Mouse (Mus musculus) retina, adult 2 months (tissue): ENCODE measurements around the gene Tmem30b.
"Not testable (repeated sequence)": the region's sequence is repeated elsewhere in the genome, so short reads cannot be mapped to it uniquely, and the experiment has no call there.

ENCODE experiments used
- DNase-seq: peaks from one replicate; pipeline ENCODE4 v3.0.0-alpha.2; 2012; ENCODE audit warnings: low read depth, low spot score

The Tmem30b gene

GRCm38 (mm10) chr12:73546086-73546711 is at the start of gene Tmem30b:
Gene Tmem30b, minus strand, starts transcription at chr12:73546392.
- no peak for DNase-seq

DNA sequence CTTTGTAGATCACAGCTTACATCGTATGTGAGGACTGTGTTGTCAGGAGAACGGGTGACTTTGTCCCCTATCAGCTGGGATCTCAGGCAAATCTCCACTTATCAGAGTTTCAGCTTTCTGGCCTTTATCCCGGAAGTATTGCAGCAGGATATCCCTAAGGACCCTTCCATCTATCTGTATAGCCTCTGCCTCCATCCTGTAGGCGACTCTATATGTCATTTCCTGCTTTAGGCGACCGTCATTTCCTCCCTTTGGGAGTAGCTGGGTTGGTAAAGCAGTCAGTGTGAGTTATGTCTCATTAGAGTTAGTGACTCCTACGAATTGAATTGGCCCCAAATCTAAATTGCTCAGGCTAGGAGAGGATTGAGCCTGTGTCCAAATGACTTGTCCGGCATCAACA is 49.0 kb upstream of the Tmem30b start:
- DNase-seq, result no peak

DNA sequence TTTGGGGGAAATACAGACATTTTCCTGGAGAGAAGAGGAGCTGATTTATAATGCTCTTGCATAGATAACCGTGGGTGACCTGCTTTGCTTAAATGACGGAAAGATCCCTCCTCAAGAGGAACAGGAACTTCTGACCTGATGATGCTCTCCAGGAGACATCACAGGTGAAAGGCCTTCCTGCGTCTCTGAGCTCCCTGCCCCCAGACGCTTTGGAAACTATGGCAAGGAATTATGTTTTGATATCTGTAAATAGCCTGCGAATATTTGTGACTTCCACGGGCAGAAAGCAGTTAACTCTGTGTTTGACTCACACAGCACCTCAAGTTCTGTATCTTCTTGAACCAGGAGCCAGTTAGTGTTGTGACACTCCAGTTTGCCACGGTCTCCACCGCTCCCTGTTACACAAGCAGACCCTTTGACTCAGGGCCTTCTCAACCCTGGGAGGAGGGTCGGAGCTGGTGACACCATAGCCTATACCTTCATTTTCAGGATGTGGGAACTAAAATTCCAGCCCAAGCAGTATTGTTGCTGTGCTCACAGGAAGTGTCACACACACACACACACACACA is 48.1 kb upstream of the Tmem30b start:
- DNase-seq, result no peak

DNA sequence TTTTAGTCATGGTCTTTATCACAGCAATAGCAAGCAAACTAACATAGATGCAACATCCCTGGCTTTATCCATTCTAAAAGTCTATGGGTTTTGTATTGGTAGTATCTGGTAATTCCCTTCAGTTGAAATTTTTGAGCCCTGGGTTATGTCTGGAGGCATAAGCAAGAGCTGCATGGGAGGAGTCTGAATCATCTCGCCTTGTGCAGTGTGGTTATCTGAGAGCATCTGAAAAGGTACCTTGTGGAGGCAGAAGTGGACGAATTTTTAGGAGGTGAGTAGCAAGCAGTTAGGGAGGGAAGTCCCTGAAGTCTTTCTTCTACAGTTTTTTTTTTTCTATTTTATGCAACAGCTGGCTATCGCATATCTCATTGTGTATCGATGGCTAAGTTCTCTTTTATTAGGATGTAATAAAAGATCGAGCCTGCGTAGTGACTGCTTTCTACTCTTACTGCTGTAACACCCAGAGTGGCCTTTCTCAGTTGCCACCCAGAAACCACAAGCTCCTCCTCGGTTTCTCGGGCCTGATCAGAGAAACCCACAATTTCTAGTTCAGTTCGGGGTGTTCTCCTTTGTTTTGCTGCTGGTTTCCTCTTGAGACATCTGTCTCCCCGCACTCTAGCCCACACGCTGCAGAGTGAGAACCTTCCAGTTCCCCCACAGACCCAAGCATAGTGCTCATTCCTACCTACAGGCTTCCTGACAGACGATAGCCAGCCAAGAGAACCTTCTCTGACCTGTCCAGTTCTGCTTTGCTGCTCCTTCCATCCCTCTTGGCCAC is 47.0 kb upstream of the Tmem30b start:
- DNase-seq, result no peak

DNA sequence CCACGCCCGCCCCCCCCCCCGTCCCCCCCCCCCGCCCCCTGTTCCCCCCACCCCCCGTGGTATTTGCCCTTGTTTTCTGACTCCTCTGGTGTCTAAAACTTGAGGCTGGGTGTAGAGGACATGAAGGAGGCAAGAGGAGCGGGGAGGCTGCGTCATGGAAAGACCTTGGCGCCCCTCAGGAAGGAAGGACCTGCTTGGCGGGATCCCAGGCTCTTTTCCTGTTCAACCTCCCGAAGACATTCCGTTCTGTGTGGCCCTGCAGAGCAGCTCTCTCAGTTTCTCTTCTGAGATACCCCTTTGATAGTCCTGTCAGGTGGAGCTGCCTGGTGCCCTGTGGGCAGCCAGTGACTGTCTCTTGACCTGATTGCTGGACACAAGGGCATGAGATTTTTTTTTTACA is 45.4 kb upstream of the Tmem30b start:
- DNase-seq, result no peak

DNA sequence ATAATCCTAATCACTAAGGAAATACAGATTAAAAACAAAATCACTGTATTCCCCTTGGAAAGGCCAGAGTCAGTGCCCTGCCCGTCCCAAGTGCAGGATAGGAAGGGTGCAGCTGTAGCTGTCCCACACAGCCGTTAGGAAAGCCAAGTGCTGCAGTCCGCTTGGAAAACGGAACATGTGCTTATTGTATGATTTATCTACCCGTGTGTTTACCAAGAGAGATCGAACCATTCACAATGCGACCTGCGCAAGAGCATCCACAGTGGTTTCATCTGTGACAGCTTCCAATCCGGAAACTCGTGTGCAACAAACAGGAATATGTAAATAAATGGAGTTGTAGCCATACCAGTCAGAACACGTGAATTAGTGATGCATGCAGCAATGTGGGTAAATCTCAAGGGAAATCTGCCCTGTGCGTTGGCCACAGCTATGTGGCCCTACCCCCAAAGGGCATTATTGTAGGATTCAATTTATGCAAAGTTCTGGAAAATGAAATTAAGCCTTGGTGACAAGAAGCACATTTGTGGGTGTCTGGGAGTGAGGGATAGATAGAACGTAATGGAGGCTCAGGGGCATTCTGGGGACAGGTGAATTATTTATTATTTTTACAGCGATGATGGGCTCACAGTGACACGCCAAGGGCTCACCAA is 44.6 kb upstream of the Tmem30b start:
- no peak for DNase-seq

GRCm38 (mm10) chr12:73587262-73587661 is 41.1 kb upstream of the Tmem30b start:
- no peak for DNase-seq

- DNase-seq, result no peak
Observed at GRCm38 (mm10) chr12:73585850-73586249, 39.7 kb upstream of the Tmem30b start.

GRCm38 (mm10) chr12:73585241-73585801 is 39.1 kb upstream of the Tmem30b start:
- no peak for DNase-seq

GRCm38 (mm10) chr12:73584610-73585240 is 38.5 kb upstream of the Tmem30b start, which contains the start of gene Prkch:
Gene Prkch, plus strand, starts transcription at chr12:73584796.
- no peak for DNase-seq

DNA sequence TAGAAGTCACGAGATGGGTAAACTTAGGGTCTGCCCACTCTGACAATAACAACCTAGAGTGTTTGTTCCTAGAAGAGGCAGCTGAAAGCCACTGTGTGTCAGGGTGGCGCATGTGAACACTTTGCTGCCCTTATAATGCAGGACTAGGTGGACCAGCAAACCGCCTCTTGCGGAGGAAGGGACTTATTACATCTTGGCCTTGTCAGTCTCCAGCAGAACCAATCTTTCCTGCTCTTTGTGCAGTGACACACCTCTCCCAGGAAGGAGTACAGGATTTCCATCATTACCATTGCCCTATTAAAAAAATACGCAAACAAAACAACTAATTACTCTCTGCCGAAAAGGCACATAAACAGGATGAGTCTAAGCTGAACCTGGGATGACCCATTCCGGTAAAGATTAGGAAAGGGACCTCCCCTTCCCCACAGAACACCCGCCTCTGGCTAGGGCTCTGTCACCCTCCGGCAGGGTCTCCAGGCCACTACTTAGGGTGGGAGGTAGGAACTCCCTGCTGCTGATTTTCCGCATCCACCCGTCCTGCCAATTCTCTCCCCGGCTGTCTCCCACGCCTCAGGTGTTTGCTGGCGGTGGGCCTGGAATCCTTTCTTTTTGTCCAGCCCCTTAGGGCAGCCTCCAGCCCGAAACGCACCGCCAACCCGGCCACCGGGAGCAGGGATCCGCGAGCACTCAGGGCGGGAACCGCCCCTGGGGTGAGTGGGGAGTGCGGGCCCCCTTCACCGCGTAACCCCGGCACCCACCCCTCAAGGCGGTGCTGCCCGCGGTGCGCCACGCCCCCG is 37.8 kb upstream of the Tmem30b start:
- DNase-seq, result no peak

DNA sequence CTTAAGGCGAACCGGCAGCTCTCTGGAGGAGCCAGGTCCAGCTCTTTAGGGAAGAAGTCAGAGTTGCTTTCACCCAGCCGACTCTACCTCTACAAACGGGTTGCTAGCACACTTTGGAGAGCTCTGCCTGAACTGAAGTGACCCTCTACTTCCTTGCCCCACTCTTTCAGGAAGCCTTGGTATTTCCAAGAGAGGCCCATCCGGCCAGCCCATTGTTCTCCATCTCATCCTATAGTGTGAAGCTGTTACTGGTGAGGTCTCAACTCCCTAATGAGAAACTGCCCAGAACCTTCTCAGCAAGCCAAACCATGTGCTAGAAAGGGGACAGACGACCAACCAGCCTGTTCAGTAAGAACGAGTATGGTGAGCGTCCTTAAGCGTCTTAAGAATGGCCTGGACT is 37.1 kb upstream of the Tmem30b start:
- no peak for DNase-seq

- DNase-seq, result no peak
Observed at GRCm38 (mm10) chr12:73580811-73581210, 34.6 kb upstream of the Tmem30b start.

- DNase-seq, result no peak
Observed at GRCm38 (mm10) chr12:73578141-73578540, 31.9 kb upstream of the Tmem30b start.

DNA sequence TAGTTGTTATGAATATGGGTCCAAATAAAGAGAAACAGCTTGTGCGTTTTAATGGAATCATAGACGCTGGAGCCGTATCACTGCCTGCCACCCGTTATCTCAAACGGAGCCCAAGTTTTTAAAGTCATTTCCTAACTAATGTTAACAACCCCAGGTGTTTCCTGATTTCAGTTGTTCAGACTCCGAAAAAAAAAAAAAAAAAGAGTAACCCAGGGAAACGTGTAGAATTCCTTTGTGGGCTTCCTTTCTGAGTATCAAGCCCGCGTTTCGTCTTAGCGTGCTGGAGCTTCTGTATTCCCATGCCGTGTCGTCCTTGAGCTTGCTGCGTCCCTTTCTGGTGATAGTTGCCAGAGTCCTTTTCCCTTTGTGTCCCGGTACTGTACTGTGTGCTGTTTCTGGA is 28.4 kb upstream of the Tmem30b start:
- no peak for DNase-seq

GRCm38 (mm10) chr12:73565620-73565969 is 19.4 kb upstream of the Tmem30b start:
- DNase-seq, result no peak

DNA sequence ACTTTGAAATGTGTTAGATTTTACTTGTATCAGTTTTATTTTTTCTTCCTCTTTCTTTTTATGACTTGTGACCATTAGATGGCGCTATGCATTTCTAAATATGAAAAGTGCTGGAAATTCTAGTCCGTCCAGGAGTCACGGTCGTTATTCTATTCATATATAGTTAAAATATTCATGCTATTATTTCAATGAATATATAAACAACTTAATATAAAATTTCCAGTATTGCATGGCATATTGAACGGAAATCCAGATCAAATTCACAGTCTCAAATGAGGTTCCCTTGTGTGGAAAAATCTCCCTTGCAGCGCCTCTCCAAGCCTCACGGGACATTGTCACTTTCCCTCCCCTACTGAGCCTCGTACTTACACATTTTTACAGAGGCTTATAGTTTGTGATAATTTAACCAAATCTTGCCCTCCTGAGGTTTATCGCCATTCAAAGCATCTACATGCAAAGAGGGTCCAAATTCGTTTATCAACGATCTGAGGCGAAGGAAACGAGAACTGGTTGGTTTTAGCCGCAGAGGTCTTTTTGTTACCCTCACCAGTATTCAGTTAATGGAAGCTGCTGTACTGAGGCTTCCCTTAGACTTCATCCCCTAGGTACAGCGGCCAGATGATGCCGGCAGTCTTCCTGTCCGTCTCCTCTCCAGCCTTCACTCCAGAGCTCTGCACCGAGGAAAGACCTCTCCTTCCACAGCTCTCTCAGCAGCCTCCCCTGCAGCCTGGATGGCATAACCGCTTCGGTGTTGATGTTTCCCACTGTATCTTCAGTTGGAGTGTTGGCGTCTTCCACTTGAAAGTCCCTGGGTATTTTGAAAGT is 18.8 kb upstream of the Tmem30b start:
- DNase-seq, result no peak

DNA sequence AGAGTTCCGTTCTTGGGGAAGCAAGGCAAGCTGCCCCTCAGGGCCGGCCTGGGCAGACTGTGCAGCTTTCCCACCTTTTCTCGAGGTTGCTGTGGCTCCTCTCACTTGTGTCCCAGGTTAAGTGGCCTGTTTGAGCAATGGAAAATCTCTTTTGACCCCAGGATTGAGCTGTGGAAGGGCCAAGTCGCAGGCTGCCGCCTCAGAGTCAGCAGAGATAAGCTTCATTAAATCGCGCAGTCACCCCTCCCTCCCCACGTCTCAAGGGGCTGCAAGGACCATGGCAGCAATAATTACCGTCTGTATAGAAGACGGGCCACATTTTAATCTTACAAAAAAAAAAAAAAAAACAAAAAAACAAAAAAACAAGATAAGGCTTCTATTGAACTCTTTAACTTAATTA is 18.0 kb upstream of the Tmem30b start:
- no peak for DNase-seq

DNA sequence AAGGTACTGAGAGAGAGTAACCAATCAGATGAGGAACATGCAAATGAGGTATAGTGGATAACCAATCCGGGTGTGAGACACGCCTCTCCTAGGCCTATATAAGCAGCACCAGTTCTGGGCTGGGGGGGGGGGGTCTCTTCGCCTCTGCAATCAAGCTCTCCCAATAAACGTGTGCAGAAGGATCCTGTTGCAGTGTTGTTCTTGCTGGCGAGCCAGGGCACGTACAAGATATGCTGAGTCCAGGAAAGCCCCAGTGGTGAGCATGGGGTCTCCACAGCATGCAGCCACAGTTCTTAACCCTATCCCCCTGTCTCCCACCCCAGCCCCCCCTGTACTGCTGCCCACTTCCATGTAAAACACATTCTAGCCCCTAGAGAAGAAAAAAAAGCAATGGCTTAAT is 16.9 kb upstream of the Tmem30b start:
- not testable (repeated sequence) for DNase-seq

- no peak for DNase-seq
Observed at GRCm38 (mm10) chr12:73560091-73560490, 13.9 kb upstream of the Tmem30b start.
